Mouse (Mus musculus) megakaryocyte-erythroid progenitor cell, adult 5-6 weeks (primary cell): Measurements from ENCODE around the gene Cilp. TPM values are rescaled to one million over a fixed set of nuclear protein-coding genes. Genes with fewer than 3 reads are reported as not detected.

Experiments used
- total RNA-seq, 2 experiments: library from RNA; stranded (forward) in 1 of 2; stranded (reverse) in 1 of 2; fragments of 200-1000, 215-1000 nt in 1 of 2; fragments of >200 nt in 1 of 2; fragmentation: Nextera tagmentation in 1 of 2; gene quantifications; 2 replicates each; pipeline ENCODE4 v1.2.3; 2014 to 2017

Cilp gene
- total RNA-seq, 2 experiments from 2014 or later = not detected

Other genes with a start within 250 kb of the Cilp start
- 40.4 and 48.9 TPM in 2 replicates for gene Hacd3, start 243.5 kb upstream of the Cilp start, total RNA-seq (2014; fragmentation: Nextera tagmentation)
- gene Hacd3, start 243.5 kb upstream of the Cilp start, total RNA-seq (2017) = 68.1 and 71.5 TPM in 2 replicates
- 76.5 and 88.9 TPM in 2 replicates for gene Dpp8, start 232.8 kb upstream of the Cilp start, total RNA-seq (2014; fragmentation: Nextera tagmentation)
- gene Dpp8, start 232.8 kb upstream of the Cilp start, total RNA-seq (2017) = 77.5 and 95.5 TPM in 2 replicates
- 0.35 TPM in 1 of 2 replicates, not detected in the other for gene Igdcc4, start 163.7 kb upstream of the Cilp start, total RNA-seq (2014; fragmentation: Nextera tagmentation)
- 0.42 TPM in 1 of 2 replicates, not detected in the other for gene Igdcc4, start 163.7 kb upstream of the Cilp start, total RNA-seq (2017)
- gene Igdcc3, start 124.0 kb upstream of the Cilp start, total RNA-seq (2014; fragmentation: Nextera tagmentation) = not detected in 2 replicates
- not detected in 2 replicates for gene Igdcc3, start 124.0 kb upstream of the Cilp start, total RNA-seq (2017)
- 4.9 and 8.3 TPM in 2 replicates for gene Parp16, start 69.8 kb upstream of the Cilp start, total RNA-seq (2014; fragmentation: Nextera tagmentation)
- 0.30 and 6.7 TPM in 2 replicates for gene Parp16, start 69.8 kb upstream of the Cilp start, total RNA-seq (2017)
- gene Clpx, start 29.1 kb downstream of the Cilp start, total RNA-seq (2014; fragmentation: Nextera tagmentation) = 28.7 and 29.0 TPM in 2 replicates
- gene Clpx, start 29.1 kb downstream of the Cilp start, total RNA-seq (2017) = 66.6 and 73.0 TPM in 2 replicates
- gene Pdcd7, start 80.9 kb downstream of the Cilp start, total RNA-seq (2014; fragmentation: Nextera tagmentation) = 7.6 and 11.1 TPM in 2 replicates
- gene Pdcd7, start 80.9 kb downstream of the Cilp start, total RNA-seq (2017) = 13.1 and 21.6 TPM in 2 replicates
- not detected in 2 replicates for gene Ubap1l, start 95.9 kb downstream of the Cilp start, total RNA-seq (2014; fragmentation: Nextera tagmentation)
- 0.56 TPM in 1 of 2 replicates, not detected in the other for gene Ubap1l, start 95.9 kb downstream of the Cilp start, total RNA-seq (2017)
- not detected in 2 replicates for gene Kbtbd13, start 126.5 kb downstream of the Cilp start, total RNA-seq (2014; fragmentation: Nextera tagmentation)
- gene Kbtbd13, start 126.5 kb downstream of the Cilp start, total RNA-seq (2017) = not detected in 2 replicates
- not detected in 2 replicates for gene Rasl12, start 133.3 kb downstream of the Cilp start, total RNA-seq (2014; fragmentation: Nextera tagmentation)
- 0.46 TPM in 1 of 2 replicates, not detected in the other for gene Rasl12, start 133.3 kb downstream of the Cilp start, total RNA-seq (2017)
- gene Slc51b, start 157.8 kb downstream of the Cilp start, total RNA-seq (2014; fragmentation: Nextera tagmentation) = not detected in 2 replicates
- not detected in 2 replicates for gene Slc51b, start 157.8 kb downstream of the Cilp start, total RNA-seq (2017)
- gene Mtfmt, start 170.6 kb downstream of the Cilp start, total RNA-seq (2014; fragmentation: Nextera tagmentation) = 18.1 and 20.2 TPM in 2 replicates
- gene Mtfmt, start 170.6 kb downstream of the Cilp start, total RNA-seq (2017) = 14.9 and 15.4 TPM in 2 replicates
- 16.9 and 20.8 TPM in 2 replicates for gene Spg21, start 195.8 kb downstream of the Cilp start, total RNA-seq (2014; fragmentation: Nextera tagmentation)
- gene Spg21, start 195.8 kb downstream of the Cilp start, total RNA-seq (2017) = 28.4 and 29.9 TPM in 2 replicates